Mouse (Mus musculus) embryonic fibroblast, embryonic 13.5 days (primary cell): ENCODE data around the gene Pgd.

Experiments used
- CTCF ChIP-seq: IDR thresholded peaks from 2 replicates; pipeline ENCODE4 v1.5.1; 2011; ENCODE audit warnings: mild to moderate bottlenecking, control low read depth, low read length, moderate library complexity, borderline replicate concordance; ENCODE audit not compliant: insufficient read depth
- POLR2A ChIP-seq: IDR thresholded peaks from 2 replicates; pipeline ENCODE4 v1.6.1; 2011; ENCODE audit warnings: low read depth, mild to moderate bottlenecking, control low read depth, low read length, moderate library complexity

GRCm38 (mm10) chr4:149176645-149177044, 10.1 kb upstream of the Pgd start:
- TF ChIP-seq CTCF (no peak), POLR2A (no peak)
